Mouse (Mus musculus) kidney, postnatal 0 days (tissue): ENCODE data around the gene Rhbdd3. TPM values are rescaled to one million over a fixed set of nuclear protein-coding genes. Genes with fewer than 3 reads are reported as not detected.

ENCODE experiments used
- ATAC-seq: fragments of 200-750 bp; cut with Nextera tagmentation; replicated peaks from 2 replicates; pipeline ENCODE4 v1.8.0; 2017; ENCODE audit warnings: low read depth, moderate number of reproducible peaks, moderate TSS enrichment, moderate library complexity; ENCODE audit not compliant: low FRiP score
- DNase-seq: peaks from one replicate; pipeline ENCODE4 v3.0.0-alpha.2; 2016; ENCODE audit warnings: low spot score
- H3K27ac ChIP-seq: fragments of 300-500 bp; sonication (generic); 2 replicates; pipeline ENCODE4 v1.5.1; 2014; ENCODE audit warnings: mild to moderate bottlenecking
- H3K27me3 ChIP-seq: fragments of 300-500 bp; sonication (generic); 2 replicates; pipeline ENCODE4 v1.6.1; 2014; ENCODE audit warnings: low read length, mixed read lengths; ENCODE audit not compliant: insufficient read depth
- H3K36me3 ChIP-seq: fragments of 300-500 bp; sonication (generic); 2 replicates; pipeline ENCODE4 v1.6.1; 2014; ENCODE audit warnings: low read length, mixed read lengths; ENCODE audit not compliant: insufficient read depth
- H3K4me1 ChIP-seq: fragments of 300-500 bp; sonication (generic); replicated peaks from 2 replicates; pipeline ENCODE4 v1.6.1; 2014; ENCODE audit warnings: antibody characterized with exemption, low read length, mixed read lengths; ENCODE audit not compliant: insufficient read depth
- H3K4me2 ChIP-seq: fragments of 300-500 bp; sonication (generic); 2 replicates; pipeline ENCODE4 v1.6.1; 2014; ENCODE audit warnings: mild to moderate bottlenecking, low read length, moderate library complexity, mixed read lengths
- H3K4me3 ChIP-seq: fragments of 300-500 bp; sonication (generic); replicated peaks from 2 replicates; pipeline ENCODE4 v1.5.1; 2014; ENCODE audit warnings: low read depth, low read length
- H3K9ac ChIP-seq: fragments of 300-500 bp; sonication (generic); 2 replicates; pipeline ENCODE4 v1.6.1; 2014; ENCODE audit warnings: low read depth, low read length
- H3K9me3 ChIP-seq: fragments of 300-500 bp; sonication (generic); replicated peaks from 2 replicates; pipeline ENCODE4 v1.6.1; 2016; ENCODE audit warnings: low read length, inconsistent platforms, mixed read lengths
- CTCF ChIP-seq: IDR thresholded peaks from 2 replicates; pipeline ENCODE4 v1.5.1; 2016; ENCODE audit warnings: antibody characterized with exemption, low read depth, mild to moderate bottlenecking, moderate library complexity
- WGBS: fragments of 180-500 bp; shearing (Covaris S2); extraction: QIAGEN DNeasy Blood & Tissue Kit; methylation state at CpG from one replicate; pipeline ENCODE4 v1.1.7; 2014; 5-methylcytosine and 5-hydroxymethylcytosine counted together
- polyA plus RNA-seq: library from polyadenylated mRNA; unstranded; fragments of >200 nt; fragmentation: Nextera tagmentation; extraction: Ambion mirVana; gene quantifications from 2 replicates; pipeline ENCODE4 v1.2.1, GENCODE M21; 2015

Gene Rhbdd3
- polyA plus RNA-seq, 1 experiment from 2014 or later, result 26.8 TPM

DNA sequence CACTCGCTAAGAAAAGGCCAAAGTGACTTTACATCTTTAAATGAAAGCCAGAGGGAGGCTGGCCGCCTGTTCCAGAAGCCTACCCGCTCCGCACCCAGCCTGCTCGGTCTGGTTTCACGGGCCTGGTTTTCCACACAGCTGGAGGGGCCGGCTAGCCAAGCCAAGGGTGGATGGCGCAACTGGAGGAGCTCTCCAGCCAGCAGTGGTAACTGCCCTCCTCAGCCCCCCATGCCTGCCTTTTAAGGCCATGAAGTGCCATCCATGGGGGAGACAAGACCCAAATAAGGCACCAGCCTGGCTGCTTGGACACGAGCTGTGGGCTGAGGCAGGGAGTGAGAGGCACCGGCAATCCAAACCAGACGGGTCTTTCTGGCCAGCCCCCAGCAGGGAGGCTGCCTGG lies 37.2 kb downstream of the Rhbdd3 start:
- TF ChIP-seq CTCF, result no peak
- H3K27ac ChIP-seq, result peak overlapping the region; percentile 66
- no peaks in the 10 kb centered on the region for H3K9me3 ChIP-seq
- no peak overlapping the region for H3K9ac ChIP-seq
- peaks cover 5% of the 10 kb centered on the region; the same call in 1 of the 2 replicates for H3K36me3 ChIP-seq
- 66% methylated on average over 11 of the region's 11 CpGs for WGBS
- H3K4me2 ChIP-seq, result no peak overlapping the region
- peaks cover 6% of the 10 kb centered on the region for H3K4me1 ChIP-seq
- no peak overlapping the region for H3K4me3 ChIP-seq
- DNase-seq (no peak), ATAC-seq (no peak)
- H3K27me3 ChIP-seq, result no peaks in the 10 kb centered on the region

DNA sequence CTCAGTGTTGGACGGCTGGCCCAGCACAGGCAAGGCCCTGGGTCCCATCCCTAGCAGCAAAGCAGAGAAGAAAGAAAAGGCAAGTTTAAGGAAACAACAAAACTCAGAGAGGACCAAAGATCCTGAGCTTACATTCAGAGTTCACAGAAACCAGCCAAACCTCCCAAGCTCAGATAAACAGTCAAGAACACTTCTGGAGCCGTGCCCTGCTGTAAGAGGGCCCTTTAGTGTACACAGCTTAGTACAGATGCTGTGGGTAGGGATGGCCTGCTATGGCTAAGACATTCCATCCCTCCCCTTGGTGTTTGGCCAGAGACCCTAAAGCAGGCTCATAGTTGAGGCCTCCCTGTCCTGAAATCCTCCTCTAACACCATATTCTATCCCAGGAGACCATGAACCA lies 39.9 kb downstream of the Rhbdd3 start:
- no peaks in the 10 kb centered on the region for H3K27me3 ChIP-seq
- no peak for ATAC-seq
- 74% methylated on average over 2 of the region's 2 CpGs for WGBS
- no peak overlapping the region for H3K27ac ChIP-seq
- H3K36me3 ChIP-seq, result no peaks in the 10 kb centered on the region
- peaks cover 13% of the 10 kb centered on the region for H3K4me1 ChIP-seq
- H3K4me2 ChIP-seq, result no peak overlapping the region
- no peak overlapping the region for H3K9ac ChIP-seq
- H3K9me3 ChIP-seq, result no peaks in the 10 kb centered on the region
- no peak for DNase-seq
- no peak overlapping the region for H3K4me3 ChIP-seq
- no peak for TF ChIP-seq CTCF

DNA sequence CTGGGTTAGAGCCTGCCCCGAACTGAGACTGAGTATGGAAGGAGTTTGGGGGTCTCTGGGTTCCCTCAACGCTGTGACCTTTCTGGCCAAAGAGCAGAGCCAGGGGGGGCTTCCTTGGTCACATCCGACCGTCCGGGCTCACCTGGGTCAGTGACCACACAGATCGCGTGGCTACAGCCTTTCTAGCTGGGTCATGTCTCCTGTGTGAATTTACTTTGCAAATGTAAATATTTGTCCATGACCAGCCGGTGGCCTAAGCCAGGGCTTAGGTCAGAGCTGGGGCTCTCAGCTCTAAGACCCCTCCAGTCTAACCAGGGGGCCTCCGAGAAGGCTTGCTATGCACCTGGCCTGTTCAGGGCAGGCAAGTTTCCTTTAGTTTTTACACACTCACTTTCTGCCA lies 40.6 kb downstream of the Rhbdd3 start:
- no peak overlapping the region for H3K4me2 ChIP-seq
- WGBS, result 62% methylated on average over 9 of the region's 9 CpGs
- no peak overlapping the region for H3K27ac ChIP-seq

DNA sequence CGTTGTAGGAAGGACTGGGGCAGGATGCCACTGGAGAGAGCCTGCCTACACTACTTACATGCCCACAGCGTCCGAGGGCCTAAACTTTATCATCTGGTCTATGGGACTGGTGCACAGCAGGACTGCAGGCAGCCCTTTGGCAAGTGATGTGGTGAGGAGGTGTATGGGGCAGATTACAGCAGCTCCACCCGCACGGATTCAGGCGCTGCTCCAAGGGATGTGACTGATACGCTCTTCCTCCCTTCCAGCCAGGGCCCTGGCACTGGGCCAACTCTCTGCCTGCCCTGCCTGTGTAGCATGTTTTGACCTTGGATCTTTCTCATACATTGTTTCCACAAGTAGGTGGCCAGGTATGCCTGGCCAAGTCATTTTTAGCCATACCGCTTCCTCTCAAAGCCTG lies 41.9 kb downstream of the Rhbdd3 start:
- peak; percentile 67 for DNase-seq
- ATAC-seq, result no peak

More for the DNA sequence above, 40.6 kb downstream of the Rhbdd3 start:
- no peak for TF ChIP-seq CTCF
- H3K4me1 ChIP-seq, result peaks cover 13% of the 10 kb centered on the region
- no peak for DNase-seq
- no peaks in the 10 kb centered on the region for H3K27me3 ChIP-seq
- H3K36me3 ChIP-seq, result no peaks in the 10 kb centered on the region
- no peaks in the 10 kb centered on the region for H3K9me3 ChIP-seq
- no peak overlapping the region for H3K4me3 ChIP-seq
- no peak for ATAC-seq
- H3K9ac ChIP-seq, result no peak overlapping the region

DNA sequence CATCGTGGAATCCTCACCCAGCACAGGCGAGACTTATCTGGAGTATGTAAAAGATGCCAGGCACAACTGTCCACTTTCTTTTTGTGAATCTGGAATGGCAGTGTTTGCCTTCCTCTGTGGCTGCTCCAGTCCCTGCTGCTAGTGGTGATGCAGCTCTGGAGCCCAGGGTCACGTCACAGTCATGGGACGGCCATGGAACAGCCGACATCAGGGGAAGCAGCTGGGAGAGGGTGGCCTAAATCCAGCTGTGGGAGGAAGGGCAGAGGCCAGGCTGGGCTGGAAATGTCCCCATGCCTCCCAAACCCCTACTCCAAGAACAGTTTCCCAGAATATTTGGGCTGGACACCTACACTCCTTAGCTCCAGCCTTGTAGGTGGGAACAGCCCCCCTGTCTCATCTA lies 42.5 kb downstream of the Rhbdd3 start:
- Histone ChIP-seq H3K27ac (0 out of 2 replicates have a peak overlapping the region, but pooled peaks have one; percentile 21), H3K4me3 (no peak overlapping the region), H3K4me1 (peaks cover 21% of the 10 kb centered on the region), H3K36me3 (no peaks in the 10 kb centered on the region), H3K9ac (no peak overlapping the region), H3K9me3 (no peaks in the 10 kb centered on the region), H3K4me2 (no peak overlapping the region), H3K27me3 (no peaks in the 10 kb centered on the region)
- WGBS, result 57% methylated on average over 5 of the region's 5 CpGs
- no peak for TF ChIP-seq CTCF
- ATAC-seq, result no peak; the same call in 1 of the 2 replicates
- no peak for DNase-seq

More for the DNA sequence above, 41.9 kb downstream of the Rhbdd3 start:
- H3K27me3 ChIP-seq, result no peaks in the 10 kb centered on the region
- no peak overlapping the region for H3K4me2 ChIP-seq
- peaks cover 14% of the 10 kb centered on the region for H3K4me1 ChIP-seq
- H3K9me3 ChIP-seq, result no peaks in the 10 kb centered on the region
- 37% methylated on average over 8 of the region's 8 CpGs for WGBS
- H3K9ac ChIP-seq, result no peak overlapping the region
- TF ChIP-seq CTCF, result no peak
- no peak overlapping the region for H3K27ac ChIP-seq
- no peaks in the 10 kb centered on the region for H3K36me3 ChIP-seq
- H3K4me3 ChIP-seq, result no peak overlapping the region

DNA sequence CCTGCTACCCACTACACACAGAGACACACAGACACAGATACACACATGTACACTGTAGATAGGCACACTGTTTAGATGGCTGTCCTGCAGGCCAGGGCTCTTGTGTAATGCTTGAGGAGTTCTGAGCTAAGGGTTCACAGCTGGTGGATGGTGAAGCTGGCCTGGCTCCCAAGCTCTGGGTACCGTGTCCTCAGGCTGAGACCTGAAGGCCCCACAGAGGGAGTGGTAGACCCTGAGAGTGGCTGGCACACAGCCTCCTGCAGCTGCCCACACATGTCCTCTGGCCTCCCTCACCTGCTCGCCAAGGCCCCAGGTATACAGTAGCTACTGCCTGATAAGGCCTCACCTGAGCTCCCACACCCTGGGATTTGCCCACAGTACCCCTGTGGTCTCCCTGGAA lies 43.2 kb downstream of the Rhbdd3 start:
- H3K4me3 ChIP-seq, result no peak overlapping the region
- WGBS, result 68% methylated on average over 2 of the region's 2 CpGs
- no peak for TF ChIP-seq CTCF
- no peak overlapping the region for H3K9ac ChIP-seq
- H3K27me3 ChIP-seq, result no peaks in the 10 kb centered on the region
- H3K9me3 ChIP-seq, result no peaks in the 10 kb centered on the region
- peaks cover 21% of the 10 kb centered on the region for H3K4me1 ChIP-seq
- no peak overlapping the region for H3K4me2 ChIP-seq
- H3K36me3 ChIP-seq, result no peaks in the 10 kb centered on the region
- ATAC-seq (no peak), DNase-seq (no peak)
- H3K27ac ChIP-seq, result peak overlapping the region; percentile 21; the same call in 1 of the 2 replicates

DNA sequence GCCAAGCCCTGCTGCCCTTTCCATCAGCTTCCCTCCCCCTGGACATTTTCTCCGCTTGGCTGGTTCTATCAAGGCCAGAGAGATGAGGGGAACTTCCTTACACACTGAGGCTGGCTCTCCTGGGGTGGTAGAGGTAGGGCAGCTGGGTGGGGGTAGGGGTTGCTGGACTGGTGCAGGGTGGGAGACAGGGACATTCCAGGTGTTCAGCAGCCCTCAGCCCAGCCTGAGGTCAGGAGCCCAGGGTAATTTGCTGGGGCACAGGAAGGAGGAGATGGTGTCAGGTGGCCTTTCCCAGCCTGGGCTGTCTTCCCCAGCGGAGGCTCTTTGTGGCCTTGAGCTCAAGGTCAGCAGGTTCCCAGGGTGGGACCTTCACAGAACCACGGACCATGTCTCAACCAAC lies 46.9 kb downstream of the Rhbdd3 start:
- H3K36me3 ChIP-seq, result no peaks in the 10 kb centered on the region
- ATAC-seq, result peak; percentile 70; the same call in 1 of the 2 replicates
- H3K4me2 ChIP-seq, result no peak overlapping the region
- no peak for DNase-seq
- no peak overlapping the region for H3K9ac ChIP-seq
- no peak overlapping the region for H3K4me3 ChIP-seq
- H3K4me1 ChIP-seq, result peaks cover 40% of the 10 kb centered on the region
- TF ChIP-seq CTCF, result no peak
- H3K9me3 ChIP-seq, result no peaks in the 10 kb centered on the region
- WGBS, result 51% methylated on average over 3 of the region's 3 CpGs
- H3K27me3 ChIP-seq, result no peaks in the 10 kb centered on the region
- peak overlapping the region; percentile 69 for H3K27ac ChIP-seq
